Mouse (Mus musculus) neural tube, embryonic 12.5 days (tissue): ENCODE data around the gene AL732309.1. TPM values are rescaled to one million over a fixed set of nuclear protein-coding genes. Genes with fewer than 3 reads are reported as not detected.
"Not testable (repeated sequence)": the region's sequence is repeated elsewhere in the genome, so short reads cannot be mapped to it uniquely, and the experiment has no call there.

ENCODE experiments used
- ATAC-seq: fragments of 200-750 bp; cut with Nextera tagmentation; 2 replicates; pipeline ENCODE4 v1.8.0; 2017; ENCODE audit warnings: low read depth, mild to moderate bottlenecking, moderate TSS enrichment, moderate library complexity; ENCODE audit not compliant: low FRiP score
- H3K27ac ChIP-seq: fragments of 300-500 bp; sonication (generic); 2 replicates; pipeline ENCODE4 v1.5.1; 2016
- H3K27me3 ChIP-seq: fragments of 300-500 bp; sonication (generic); replicated peaks from 2 replicates; pipeline ENCODE4 v1.6.1; 2016; ENCODE audit warnings: mild to moderate bottlenecking
- H3K36me3 ChIP-seq: fragments of 300-500 bp; sonication (generic); 2 replicates; pipeline ENCODE4 v1.6.1; 2016; ENCODE audit warnings: mild to moderate bottlenecking
- H3K4me1 ChIP-seq: fragments of 300-500 bp; sonication (generic); 2 replicates; pipeline ENCODE4 v1.6.1; 2016
- H3K4me2 ChIP-seq: fragments of 300-500 bp; sonication (generic); replicated peaks from 2 replicates; pipeline ENCODE4 v1.6.1; 2016; ENCODE audit warnings: mild to moderate bottlenecking
- H3K4me3 ChIP-seq: fragments of 300-500 bp; sonication (generic); 2 replicates; pipeline ENCODE4 v1.5.1; 2016
- H3K9ac ChIP-seq: fragments of 300-500 bp; sonication (generic); 2 replicates; pipeline ENCODE4 v1.6.1; 2016; ENCODE audit warnings: mild to moderate bottlenecking
- H3K9me3 ChIP-seq: fragments of 300-500 bp; sonication (generic); 2 replicates; pipeline ENCODE4 v1.6.1; 2016; ENCODE audit warnings: mild to moderate bottlenecking
- WGBS: fragments of 180-500 bp; shearing (Covaris S2); methylation state at CpG from one replicate; pipeline ENCODE4 v1.1.7; 2016; 5-methylcytosine and 5-hydroxymethylcytosine counted together
- polyA plus RNA-seq: library from polyadenylated mRNA; unstranded; fragments of >200 nt; fragmentation: Nextera tagmentation; extraction: Ambion mirVana; gene quantifications from 2 replicates; pipeline ENCODE4 v1.2.1, GENCODE M21; 2016

AL732309.1 gene
- polyA plus RNA-seq, 1 experiment from 2014 or later: 5.2 TPM

DNA sequence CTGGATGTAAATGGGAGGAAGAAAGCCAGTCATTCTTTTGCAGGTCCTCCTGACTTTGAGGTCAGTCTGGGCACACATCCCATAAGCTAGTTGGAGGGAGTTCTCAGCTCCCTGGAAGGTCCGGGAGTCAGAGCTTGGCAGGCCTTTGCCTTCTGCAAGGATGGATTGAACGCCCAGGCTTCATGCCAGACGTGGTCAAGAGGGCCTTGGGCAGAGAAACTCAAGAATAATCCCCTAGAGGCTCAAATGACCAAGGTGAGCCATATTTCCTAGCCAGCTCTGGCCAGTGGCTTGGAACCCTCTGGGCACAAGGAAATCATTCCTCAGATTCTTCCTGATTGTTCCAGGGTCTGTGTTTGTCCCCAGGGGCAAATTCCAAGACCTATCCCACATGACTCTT is 18.2 kb upstream of the AL732309.1 start:
- Histone ChIP-seq H3K4me3 (no peak overlapping the region), H3K27me3 (peaks cover 13% of the 10 kb centered on the region), H3K27ac (no peak overlapping the region), H3K4me2 (peak overlapping the region; percentile 83), H3K4me1 (peaks cover 46% of the 10 kb centered on the region), H3K9ac (peak overlapping the region; percentile 6; the same call in 1 of the 2 replicates), H3K36me3 (peaks cover 17% of the 10 kb centered on the region), H3K9me3 (no peaks in the 10 kb centered on the region)
- WGBS: 80% methylated on average over 3 of the region's 3 CpGs
- ATAC-seq: no peak

DNA sequence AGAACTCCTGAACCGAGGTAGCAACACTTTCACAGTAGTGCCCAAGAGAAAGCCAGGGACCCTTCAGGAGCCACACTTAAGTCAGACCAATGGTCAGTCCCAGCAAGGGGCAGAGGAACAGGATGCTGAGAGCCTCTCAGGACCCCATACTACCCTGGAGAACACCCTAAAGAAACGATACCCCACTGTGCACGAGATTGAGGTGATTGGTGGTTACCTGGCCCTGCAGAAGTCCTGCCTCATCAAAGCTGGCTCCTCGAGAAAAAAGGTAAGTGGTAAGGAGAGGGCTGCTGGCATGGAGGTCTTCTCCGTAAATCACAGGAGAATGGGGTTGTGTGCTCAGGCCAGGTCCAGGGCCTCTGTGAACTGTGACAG is 17.6 kb upstream of the AL732309.1 start:
- H3K4me1 ChIP-seq: peaks cover 46% of the 10 kb centered on the region
- peaks cover 13% of the 10 kb centered on the region for H3K27me3 ChIP-seq
- WGBS: 79% methylated on average over 5 of the region's 5 CpGs
- ATAC-seq: no peak
- peak overlapping the region; percentile 78; the same call in 1 of the 2 replicates for H3K4me3 ChIP-seq
- H3K36me3 ChIP-seq: peaks cover 12% of the 10 kb centered on the region
- peak overlapping the region; percentile 83 for H3K4me2 ChIP-seq
- peak overlapping the region; percentile 63 for H3K9ac ChIP-seq
- no peaks in the 10 kb centered on the region for H3K9me3 ChIP-seq
- H3K27ac ChIP-seq: no peak overlapping the region

DNA sequence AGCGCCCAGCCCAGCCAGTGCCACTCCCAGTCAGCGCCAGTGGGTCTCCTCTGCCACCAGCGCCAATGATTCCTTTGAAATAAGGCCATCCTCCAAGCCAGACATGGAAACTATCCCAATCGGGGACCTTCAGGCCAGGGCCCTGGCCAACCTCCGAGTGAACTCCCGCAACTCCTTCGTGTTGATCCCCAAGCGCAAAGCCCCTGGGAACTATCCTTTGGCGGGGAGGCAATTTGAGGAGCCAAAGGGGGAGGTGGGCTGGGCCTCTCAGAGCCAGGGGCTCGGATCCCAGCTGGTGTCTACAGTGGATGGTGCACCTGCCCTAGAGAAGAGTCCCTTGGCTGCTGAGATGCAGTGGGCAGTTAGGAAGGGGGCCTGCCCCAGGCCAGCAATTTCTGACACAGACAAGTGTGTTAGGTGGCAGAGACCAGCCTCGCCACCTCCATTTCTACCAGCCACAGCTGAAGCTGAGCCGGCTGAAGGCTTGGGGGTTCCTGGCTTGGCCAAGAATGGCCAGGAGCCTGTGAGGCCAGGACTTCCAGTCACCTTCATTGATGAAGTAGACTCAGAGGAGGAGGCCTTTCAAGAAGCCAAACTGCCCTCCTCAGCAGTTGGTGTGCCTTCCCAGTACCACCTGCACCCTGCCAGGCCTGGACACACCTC is 17.1 kb upstream of the AL732309.1 start:
- peak overlapping the region; percentile 63 for H3K9ac ChIP-seq
- peaks cover 46% of the 10 kb centered on the region for H3K4me1 ChIP-seq
- peaks cover 6% of the 10 kb centered on the region for H3K36me3 ChIP-seq
- no peak for ATAC-seq
- H3K9me3 ChIP-seq: no peaks in the 10 kb centered on the region
- no peak overlapping the region for H3K27ac ChIP-seq
- WGBS: 19% methylated on average over 12 of the region's 12 CpGs
- H3K4me2 ChIP-seq: peak overlapping the region; percentile 83
- H3K4me3 ChIP-seq: peak overlapping the region; percentile 78
- H3K27me3 ChIP-seq: peaks cover 13% of the 10 kb centered on the region

DNA sequence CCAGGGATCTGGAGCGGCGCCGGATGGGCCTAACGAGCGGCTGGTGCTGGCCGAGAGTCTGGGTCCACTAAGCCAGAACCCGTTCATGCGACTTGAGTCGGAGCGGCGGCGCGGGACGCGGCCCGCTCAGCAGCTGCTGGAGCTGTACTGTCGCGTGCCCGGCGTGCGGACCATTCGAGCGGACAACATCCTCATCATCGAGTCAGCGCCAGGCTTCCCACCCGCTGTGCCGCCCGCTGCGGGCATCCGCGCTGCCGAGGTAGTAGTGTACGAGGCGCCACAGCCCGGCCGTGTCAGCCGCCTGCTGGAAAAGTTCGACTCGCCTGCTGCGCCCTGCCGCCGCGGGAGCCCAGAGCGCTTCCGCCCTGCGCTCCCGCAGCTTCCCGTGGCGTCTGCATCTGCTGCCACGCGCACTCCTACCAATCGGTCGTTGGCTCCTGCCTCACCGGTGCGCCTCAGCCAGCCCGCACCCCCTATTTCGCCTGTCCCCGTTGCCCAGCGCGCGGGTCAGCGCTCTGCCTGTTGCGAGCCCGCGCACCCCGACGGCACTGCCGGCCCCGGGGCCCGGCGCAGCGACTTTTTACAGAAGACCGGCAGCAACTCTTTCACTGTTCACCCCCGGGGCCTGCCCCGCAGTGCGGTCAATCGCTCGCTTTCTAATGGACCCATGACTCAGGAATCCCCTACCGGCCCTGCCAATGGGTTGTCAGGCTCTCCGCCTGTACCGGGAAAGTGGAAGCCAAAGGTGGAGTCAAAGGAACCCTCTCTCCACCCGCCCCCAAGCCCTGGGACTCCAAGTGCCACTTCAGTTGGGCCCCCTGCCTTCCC is 16.3 kb upstream of the AL732309.1 start:
- peak overlapping the region; percentile 83 for H3K4me2 ChIP-seq
- peaks cover 13% of the 10 kb centered on the region for H3K27me3 ChIP-seq
- H3K4me1 ChIP-seq: peaks cover 46% of the 10 kb centered on the region
- peaks cover 1% of the 10 kb centered on the region; the same call in 1 of the 2 replicates for H3K36me3 ChIP-seq
- under 1% methylated on average over 82 of the region's 82 CpGs for WGBS
- no peak overlapping the region for H3K27ac ChIP-seq
- peak overlapping the region; percentile 63 for H3K9ac ChIP-seq
- peak overlapping the region; percentile 78 for H3K4me3 ChIP-seq
- no peaks in the 10 kb centered on the region for H3K9me3 ChIP-seq
- ATAC-seq: peak; percentile 52; the same call in 1 of the 2 replicates

DNA sequence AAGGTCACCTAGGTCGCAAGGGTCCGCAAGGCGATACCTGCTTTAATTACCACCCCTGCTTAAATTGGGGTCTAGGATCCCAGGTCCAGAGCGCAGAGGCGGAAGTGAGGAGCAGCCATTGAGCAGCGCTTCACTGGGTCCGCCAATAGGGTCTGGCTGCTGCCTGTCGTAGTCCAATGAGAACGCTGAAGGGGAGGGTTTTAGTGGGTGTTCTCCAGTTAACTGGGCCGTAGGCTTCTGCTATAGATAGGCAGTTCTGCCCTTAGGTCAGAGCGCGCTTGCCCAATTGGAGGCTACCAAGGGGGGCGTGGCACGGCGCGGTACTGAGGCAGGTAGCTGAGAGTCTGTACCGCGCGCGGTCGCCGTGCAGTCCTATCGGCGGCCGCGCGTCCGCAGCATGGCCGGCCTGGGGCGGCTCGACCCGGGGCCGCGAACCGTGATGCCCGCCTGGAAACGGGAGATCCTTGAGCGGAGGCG is 15.7 kb upstream of the AL732309.1 start, which contains the start of gene Tprn:
Gene Tprn, plus strand, starts transcription at position 328 of the 477 bp plus-strand sequence.
- ATAC-seq: peak; percentile 97
- H3K9ac ChIP-seq: peak within 1 kb of the TSS; percentile 63
- H3K4me1 ChIP-seq: peaks cover 44% of the 10 kb centered on the region
- H3K4me2 ChIP-seq: peak within 1 kb of the TSS; percentile 83
- peaks cover 13% of the 10 kb centered on the region for H3K27me3 ChIP-seq
- no peaks in the 10 kb centered on the region for H3K9me3 ChIP-seq
- no peak within 1 kb of the TSS for H3K27ac ChIP-seq
- no peaks in the 10 kb centered on the region for H3K36me3 ChIP-seq
- under 1% methylated on average over 39 of the region's 39 CpGs for WGBS
- peak within 1 kb of the TSS; percentile 78 for H3K4me3 ChIP-seq

DNA sequence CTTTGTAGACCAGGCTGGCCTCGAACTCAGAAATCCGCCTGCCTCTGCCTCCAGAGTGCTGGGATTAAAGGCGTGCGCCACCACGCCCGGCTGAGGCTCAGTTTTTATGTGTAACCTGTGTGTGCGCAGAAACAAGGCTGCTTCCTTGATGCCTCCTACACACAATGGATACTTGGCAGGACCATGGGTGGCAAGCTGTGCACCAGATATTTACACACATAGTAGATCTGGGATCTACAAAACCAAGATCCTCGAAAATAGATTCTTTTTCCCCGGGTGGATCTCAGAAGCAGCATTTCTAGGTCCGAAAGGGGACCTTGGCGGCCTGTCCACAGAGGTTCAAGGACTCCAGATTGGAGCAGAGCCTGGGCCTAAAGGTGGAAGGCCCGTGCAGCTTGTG is 15.2 kb upstream of the AL732309.1 start:
- Histone ChIP-seq H3K9me3 (no peaks in the 10 kb centered on the region), H3K36me3 (no peaks in the 10 kb centered on the region), H3K4me2 (peak overlapping the region; percentile 83), H3K27me3 (peaks cover 13% of the 10 kb centered on the region), H3K27ac (no peak overlapping the region), H3K9ac (0 out of 2 replicates have a peak overlapping the region, but pooled peaks have one; percentile 40), H3K4me1 (peaks cover 42% of the 10 kb centered on the region), H3K4me3 (peak overlapping the region; percentile 78)
- whole genome bisulfite sequencing: 49% methylated on average over 12 of the region's 12 CpGs
- 0 out of 2 replicates have a peak, but pooled peaks have one; percentile 3 for ATAC-seq

DNA sequence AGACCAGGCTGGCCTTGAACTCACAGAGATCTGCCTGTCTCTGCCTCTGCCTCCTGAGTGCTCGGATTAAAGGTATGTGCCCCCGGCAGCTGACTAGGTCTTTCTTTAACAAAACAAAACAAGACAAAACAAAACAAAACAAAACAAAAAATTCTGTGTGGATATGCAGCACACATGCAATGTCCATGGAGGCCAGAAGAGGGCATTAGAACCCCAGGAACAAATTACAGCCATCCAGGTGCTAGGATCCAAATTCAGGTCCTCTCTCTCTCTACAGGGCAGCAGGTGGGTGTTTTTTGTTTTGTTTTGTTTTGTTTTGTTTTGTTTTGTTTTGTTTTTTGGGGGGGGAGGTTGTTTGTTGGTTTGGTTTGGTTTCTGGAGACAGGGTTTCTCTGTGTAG is 12.2 kb upstream of the AL732309.1 start:
- Histone ChIP-seq H3K9me3 (no peaks in the 10 kb centered on the region), H3K4me2 (no peak overlapping the region), H3K9ac (no peak overlapping the region), H3K4me1 (peaks cover 31% of the 10 kb centered on the region), H3K27ac (no peak overlapping the region), H3K27me3 (peaks cover 7% of the 10 kb centered on the region), H3K36me3 (no peaks in the 10 kb centered on the region), H3K4me3 (no peak overlapping the region)
- 66% methylated on average over 2 of the region's 2 CpGs for WGBS
- no peak for ATAC-seq

DNA sequence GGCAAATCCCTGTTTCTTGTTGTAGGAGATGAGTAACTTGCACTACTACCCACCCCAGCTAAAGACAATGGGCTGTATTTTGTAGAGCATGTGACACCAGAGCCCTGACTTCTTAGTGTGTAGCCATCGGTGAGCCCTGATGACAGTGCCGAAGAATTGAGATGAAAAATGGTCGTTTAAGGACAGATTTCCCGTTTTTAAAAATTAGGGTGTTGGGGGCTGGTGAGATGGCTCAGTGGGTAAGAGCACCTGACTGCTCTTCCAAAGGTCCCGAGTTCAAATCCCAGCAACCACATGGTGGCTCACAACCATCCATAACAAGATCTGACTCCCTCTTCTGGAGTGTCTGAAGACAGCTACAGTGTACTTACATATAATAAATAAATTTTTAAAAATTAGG is 10.6 kb upstream of the AL732309.1 start:
- H3K27me3 ChIP-seq, H3K4me3 ChIP-seq, H3K27ac ChIP-seq, H3K36me3 ChIP-seq, H3K4me2 ChIP-seq, ATAC-seq, H3K9ac ChIP-seq, H3K9me3 ChIP-seq: not testable (repeated sequence)
- H3K4me1 ChIP-seq: peaks cover 21% of the 10 kb centered on the region
- WGBS: 86% methylated on average over 5 of the region's 5 CpGs

DNA sequence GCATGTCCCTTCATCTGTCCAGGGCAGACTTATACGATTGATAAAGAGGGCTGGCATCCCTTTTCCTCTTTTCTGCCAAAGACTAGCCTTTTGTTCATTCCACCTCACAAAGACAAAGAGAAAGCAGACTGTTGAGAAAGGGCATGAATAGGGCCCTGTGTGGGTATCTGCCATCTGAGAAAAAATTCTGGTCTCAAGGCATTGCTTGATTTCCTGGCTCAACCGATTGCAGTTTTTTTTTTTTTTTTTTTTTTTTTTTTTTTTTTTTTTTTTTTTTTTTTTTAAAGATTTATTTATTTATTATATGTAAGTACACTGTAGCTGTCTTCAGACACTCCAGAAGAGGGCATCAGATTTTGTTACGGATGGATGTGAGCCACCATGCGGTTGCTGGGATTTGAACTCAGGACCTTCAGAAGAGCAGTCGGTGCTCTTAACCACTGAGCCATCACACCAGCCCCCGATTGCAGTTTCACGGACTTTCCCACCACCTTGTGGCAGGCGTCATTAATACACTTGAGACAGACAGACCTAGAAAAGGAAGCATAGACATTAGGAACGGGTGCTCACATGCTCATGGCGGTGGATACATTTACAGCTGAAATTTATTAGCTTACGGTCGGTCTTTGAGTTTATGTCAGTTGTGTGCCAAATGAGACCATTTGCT is 9.9 kb upstream of the AL732309.1 start:
- not testable (repeated sequence) for H3K9me3 ChIP-seq, ATAC-seq, H3K27me3 ChIP-seq, H3K27ac ChIP-seq
- Histone ChIP-seq H3K4me1 (peaks cover 21% of the 10 kb centered on the region), H3K4me2 (peak overlapping the region; percentile 96), H3K4me3 (peak overlapping the region; percentile 99; the same call in 1 of the 2 replicates), H3K9ac (peak overlapping the region; percentile 87), H3K36me3 (peaks cover 14% of the 10 kb centered on the region; the same call in 1 of the 2 replicates)
- 56% methylated on average over 12 of the region's 12 CpGs for WGBS

DNA sequence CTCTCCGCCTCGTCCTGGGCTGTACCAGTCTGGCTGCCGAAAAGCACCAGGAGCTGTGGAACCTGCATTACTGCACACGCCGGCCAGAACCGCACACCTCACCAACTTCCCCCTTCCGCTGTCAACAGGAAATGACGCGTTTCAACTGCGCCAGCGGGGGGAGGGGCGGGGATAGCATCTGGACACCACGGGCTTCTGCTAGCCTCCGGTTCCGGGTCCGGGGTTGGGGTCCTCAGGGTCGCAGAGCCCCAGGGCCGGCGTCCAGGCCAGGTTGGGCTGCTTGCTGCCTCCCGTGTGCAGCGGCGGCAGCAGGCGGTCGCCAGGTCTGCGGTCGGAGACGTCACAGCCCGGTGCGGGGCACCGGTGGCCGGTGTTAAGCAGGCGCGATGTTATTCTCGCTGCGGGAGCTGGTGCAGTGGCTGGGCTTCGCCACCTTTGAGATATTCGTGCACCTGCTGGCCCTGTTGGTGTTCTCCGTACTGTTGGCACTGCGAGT is 8.7 kb upstream of the AL732309.1 start, which contains the start of gene Tmem203:
Gene Tmem203, plus strand, starts transcription at position 156 of the 496 bp plus-strand sequence.
- peak within 1 kb of the TSS; percentile 87 for H3K9ac ChIP-seq
- peak within 1 kb of the TSS; percentile 50; the same call in 1 of the 2 replicates for H3K27ac ChIP-seq
- H3K27me3 ChIP-seq: no peaks in the 10 kb centered on the region
- H3K36me3 ChIP-seq: peaks cover 26% of the 10 kb centered on the region
- H3K4me3 ChIP-seq: peak within 1 kb of the TSS; percentile 99
- no peaks in the 10 kb centered on the region for H3K9me3 ChIP-seq
- H3K4me1 ChIP-seq: peaks cover 21% of the 10 kb centered on the region
- peak within 1 kb of the TSS; percentile 96 for H3K4me2 ChIP-seq
- WGBS: under 1% methylated on average over 39 of the region's 39 CpGs
- peak; percentile 81 for ATAC-seq

DNA sequence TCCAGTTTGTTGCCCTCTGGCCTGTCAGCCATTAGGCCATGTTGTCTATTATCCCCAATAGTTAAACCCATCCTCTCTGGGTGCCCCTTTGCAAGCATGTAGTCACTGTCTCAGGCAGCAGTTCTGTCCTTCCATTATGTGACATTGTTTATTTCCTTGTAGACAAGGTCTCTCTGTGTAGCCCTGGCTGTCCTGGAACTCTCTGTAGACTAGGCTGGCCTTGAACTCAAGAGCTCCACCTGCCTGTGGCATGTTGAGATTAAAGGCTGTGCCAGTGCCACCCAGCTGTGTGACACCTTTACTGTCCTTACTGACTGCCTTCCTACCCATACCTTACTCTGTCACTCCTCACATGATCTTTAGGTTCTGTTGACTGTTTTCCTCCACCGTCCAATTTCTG is 5.7 kb upstream of the AL732309.1 start:
- WGBS: 97% methylated on average over 1 of the region's 1 CpGs
- H3K36me3 ChIP-seq: peaks cover 54% of the 10 kb centered on the region
- no peak overlapping the region for H3K9ac ChIP-seq
- H3K4me2 ChIP-seq: no peak overlapping the region
- H3K9me3 ChIP-seq: no peaks in the 10 kb centered on the region
- peaks cover 21% of the 10 kb centered on the region for H3K4me1 ChIP-seq
- H3K27ac ChIP-seq: no peak overlapping the region
- no peak for ATAC-seq
- no peaks in the 10 kb centered on the region for H3K27me3 ChIP-seq
- H3K4me3 ChIP-seq: no peak overlapping the region
